Mouse (Mus musculus) cortical plate, adult 2 months (tissue): ENCODE results near the gene Nisch. TPM values are rescaled to one million over a fixed set of nuclear protein-coding genes. Genes with fewer than 3 reads are reported as not detected.

Experiments used
- H3K27ac ChIP-seq: fragments of 200-500 bp; 2 replicates; pipeline ENCODE4 v1.5.1; 2012; ENCODE audit warnings: low read length, control low read depth, inconsistent platforms; ENCODE audit not compliant: insufficient read depth
- H3K4me1 ChIP-seq: fragments of 200-500 bp; 2 replicates; pipeline ENCODE4 v1.6.1; 2011; ENCODE audit warnings: low read length; ENCODE audit not compliant: control insufficient read depth, insufficient read depth
- H3K4me3 ChIP-seq: fragments of 200-500 bp; 2 replicates; pipeline ENCODE4 v1.5.1; 2011; ENCODE audit warnings: mild to moderate bottlenecking, low read length, control low read depth; ENCODE audit not compliant: insufficient read depth
- CTCF ChIP-seq: fragments of 200-500 bp; IDR thresholded peaks from 2 replicates; pipeline ENCODE4 v1.5.1; 2011; ENCODE audit warnings: mild to moderate bottlenecking, control low read depth, low read length; ENCODE audit not compliant: insufficient read depth; ENCODE audit errors: extremely low read depth
- POLR2A ChIP-seq: fragments of 200-500 bp; IDR thresholded peaks from 2 replicates; pipeline ENCODE4 v1.6.1; 2011; ENCODE audit warnings: mild to moderate bottlenecking, low read length, control low read depth; ENCODE audit not compliant: insufficient read depth; ENCODE audit errors: extremely low read depth
- polyA plus RNA-seq: library from polyadenylated mRNA; depleted of rRNA; stranded (reverse); fragments of >200 nt; gene quantifications from 2 replicates; pipeline ENCODE4 v1.2.3, GENCODE M21; 2012

Gene Nisch
- polyA plus RNA-seq, 1 experiment, result 293 TPM

- TF ChIP-seq POLR2A (no peak), CTCF (no peak)
These were observed 71.1 kb downstream of the Nisch start for GRCm38 (mm10) chr14:31145694-31146093.

GRCm38 (mm10) chr14:31141011-31141410 lies 75.7 kb downstream of the Nisch start:
- TF ChIP-seq CTCF (no peak), POLR2A (no peak)
- H3K4me3 ChIP-seq, result no peak overlapping the region
- no peak overlapping the region for H3K27ac ChIP-seq
- H3K4me1 ChIP-seq, result no peaks in the 10 kb centered on the region

More at GRCm38 (mm10) chr14:31145694-31146093, 71.1 kb downstream of the Nisch start:
- Histone ChIP-seq H3K4me1 (no peaks in the 10 kb centered on the region), H3K4me3 (no peak overlapping the region), H3K27ac (no peak overlapping the region)

DNA sequence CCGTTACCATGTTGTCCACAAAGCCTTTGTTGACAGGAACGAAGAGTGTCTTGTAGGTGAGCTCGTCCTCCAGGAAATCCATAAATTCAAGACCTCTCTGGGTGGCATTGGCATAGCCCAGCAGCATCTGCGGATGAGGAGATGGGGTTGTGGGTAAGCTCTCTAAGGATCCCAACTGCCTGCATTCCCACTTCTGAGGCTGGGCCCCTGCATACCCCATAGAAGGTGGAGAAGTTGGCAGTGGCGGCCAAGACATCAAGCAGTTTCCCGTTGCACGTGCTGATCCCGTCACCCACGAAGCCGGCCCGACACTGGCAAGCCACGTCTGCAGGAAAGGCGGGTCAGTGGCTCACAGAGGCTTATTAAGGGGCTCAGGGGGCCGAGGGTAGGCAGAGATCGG lies 76.6 kb downstream of the Nisch start:
- no peak overlapping the region for H3K27ac ChIP-seq
- no peak overlapping the region for H3K4me3 ChIP-seq
- H3K4me1 ChIP-seq, result no peaks in the 10 kb centered on the region
- TF ChIP-seq POLR2A, result no peak
- TF ChIP-seq CTCF, result no peak

DNA sequence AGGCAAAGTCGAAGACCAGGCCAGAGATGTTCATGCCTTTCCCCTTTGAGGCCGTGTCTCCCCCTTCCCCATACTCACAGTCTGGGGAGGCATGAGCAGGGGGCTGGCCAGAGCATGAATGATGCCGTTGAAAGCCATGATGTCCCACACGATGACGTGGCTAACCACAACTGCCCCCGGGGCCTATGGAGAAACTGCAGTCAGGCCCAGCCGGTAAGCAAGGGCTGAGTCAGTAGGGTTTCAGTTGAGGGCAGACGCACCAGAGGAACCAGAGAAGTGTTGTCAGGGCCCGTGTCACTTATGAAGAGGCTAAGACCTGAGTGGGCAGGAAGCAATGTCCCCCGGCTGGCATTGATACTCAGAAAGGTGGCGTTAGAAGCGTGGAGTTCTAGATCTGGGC lies 77.1 kb downstream of the Nisch start:
- no peaks in the 10 kb centered on the region for H3K4me1 ChIP-seq
- H3K4me3 ChIP-seq, result no peak overlapping the region
- no peak for TF ChIP-seq CTCF
- TF ChIP-seq POLR2A, result no peak
- no peak overlapping the region for H3K27ac ChIP-seq

DNA sequence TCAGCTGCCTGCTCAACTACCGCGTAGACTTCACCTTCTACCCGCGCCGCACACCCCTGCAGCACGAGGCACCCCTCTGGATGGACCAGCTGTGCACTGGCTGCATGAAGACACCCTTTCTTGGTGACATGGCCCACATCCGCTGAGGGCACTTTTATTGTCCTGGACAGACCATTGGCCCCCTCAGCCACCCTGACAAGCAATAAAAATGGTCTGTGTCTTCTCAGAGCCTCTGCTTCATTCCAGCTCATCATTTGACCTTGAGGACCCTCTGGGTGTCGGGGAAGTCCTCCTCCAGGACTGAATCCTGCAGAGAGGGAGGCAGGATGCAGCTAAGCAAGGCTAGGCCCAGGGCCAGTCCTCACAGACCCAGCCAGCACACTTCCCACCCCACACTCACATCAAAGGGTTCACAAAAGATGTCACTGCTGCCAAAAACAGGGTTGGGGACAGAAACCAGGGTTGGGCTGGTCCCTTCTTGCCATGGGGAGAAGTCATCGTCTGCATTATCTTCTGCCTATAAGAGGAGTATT lies 77.8 kb downstream of the Nisch start:
- Histone ChIP-seq H3K27ac (no peak overlapping the region), H3K4me1 (no peaks in the 10 kb centered on the region), H3K4me3 (no peak overlapping the region)
- TF ChIP-seq POLR2A (no peak), CTCF (no peak)

DNA sequence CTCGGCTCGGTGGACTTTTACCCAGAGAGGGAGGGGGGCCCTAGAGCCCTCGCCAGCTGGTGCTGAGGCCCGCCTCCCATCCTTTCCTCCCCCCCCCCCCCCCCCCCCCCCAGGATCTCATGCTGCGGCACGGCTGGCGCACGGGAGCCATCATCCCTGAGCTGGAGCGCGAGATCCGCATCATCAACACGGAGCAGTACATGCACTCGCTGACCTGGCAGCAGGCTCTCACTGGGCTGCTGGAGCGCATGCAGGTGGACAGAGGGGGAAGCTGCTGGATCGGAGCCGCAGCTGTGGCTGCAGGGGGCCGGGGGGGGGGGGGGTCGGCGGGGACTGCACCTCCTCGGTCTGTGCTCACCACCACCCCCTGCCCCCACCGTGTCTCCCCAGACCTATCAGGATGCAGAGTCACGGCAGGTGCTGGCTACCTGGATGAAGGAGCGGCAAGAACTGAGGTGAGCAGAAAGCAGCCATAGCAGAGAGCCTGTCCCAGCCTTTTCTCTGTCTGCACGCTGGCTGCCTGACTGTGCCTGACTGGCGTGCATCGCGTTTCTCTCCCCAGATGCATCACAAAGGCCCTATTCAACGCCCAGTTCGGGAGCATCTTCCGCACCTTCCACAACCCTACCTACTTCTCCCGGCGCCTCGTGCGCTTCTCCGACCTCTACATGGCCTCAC lies 78.4 kb downstream of the Nisch start:
- Histone ChIP-seq H3K27ac (no peak overlapping the region), H3K4me1 (no peaks in the 10 kb centered on the region), H3K4me3 (no peak overlapping the region)
- TF ChIP-seq CTCF, result no peak
- TF ChIP-seq POLR2A, result no peak

DNA sequence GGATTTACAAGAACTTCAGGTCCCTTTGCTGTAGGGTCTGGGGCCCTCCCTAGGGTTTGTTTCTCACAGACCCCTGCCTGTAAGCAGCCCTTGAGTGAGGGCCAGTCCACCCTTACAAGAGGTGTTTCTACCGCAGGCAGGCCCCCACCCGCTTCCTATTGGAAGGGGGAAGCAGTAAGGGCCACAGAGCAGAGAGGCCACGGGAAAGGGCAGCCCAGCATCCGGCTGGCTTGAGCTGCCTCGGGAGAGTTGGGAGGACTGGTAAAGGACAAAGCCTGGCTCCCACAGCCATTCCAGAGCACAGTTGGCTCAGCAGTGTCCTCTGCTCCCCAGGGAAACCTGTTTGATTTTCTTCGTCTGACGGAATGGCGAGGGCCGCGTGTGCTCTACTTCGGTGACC lies 79.0 kb downstream of the Nisch start:
- H3K27ac ChIP-seq, result no peak overlapping the region

DNA sequence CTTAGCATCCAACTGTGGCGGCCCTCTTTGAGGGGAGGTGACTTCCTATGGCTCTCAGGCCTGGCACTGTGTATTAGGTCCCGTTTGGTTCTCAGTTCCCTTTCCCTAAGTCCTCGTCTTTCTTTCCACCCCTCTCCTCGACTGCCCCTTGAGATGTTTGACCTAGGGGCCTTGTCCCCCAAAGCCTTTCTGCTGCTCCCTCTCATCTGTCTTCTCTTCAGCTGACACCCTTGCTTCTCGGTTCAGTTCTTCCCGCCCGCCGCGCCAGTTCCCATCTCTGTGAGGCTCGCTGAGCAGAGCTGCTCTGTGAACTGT lies 79.5 kb downstream of the Nisch start:
- no peak overlapping the region for H3K27ac ChIP-seq
- H3K4me3 ChIP-seq, result no peak overlapping the region
- TF ChIP-seq CTCF (no peak), POLR2A (no peak)
- peaks cover 2% of the 10 kb centered on the region; the same call in 1 of the 2 replicates for H3K4me1 ChIP-seq

More for the DNA sequence above, 79.0 kb downstream of the Nisch start:
- H3K4me3 ChIP-seq, result no peak overlapping the region
- H3K4me1 ChIP-seq, result peaks cover 2% of the 10 kb centered on the region; the same call in 1 of the 2 replicates
- TF ChIP-seq CTCF, result no peak
- no peak for TF ChIP-seq POLR2A

DNA sequence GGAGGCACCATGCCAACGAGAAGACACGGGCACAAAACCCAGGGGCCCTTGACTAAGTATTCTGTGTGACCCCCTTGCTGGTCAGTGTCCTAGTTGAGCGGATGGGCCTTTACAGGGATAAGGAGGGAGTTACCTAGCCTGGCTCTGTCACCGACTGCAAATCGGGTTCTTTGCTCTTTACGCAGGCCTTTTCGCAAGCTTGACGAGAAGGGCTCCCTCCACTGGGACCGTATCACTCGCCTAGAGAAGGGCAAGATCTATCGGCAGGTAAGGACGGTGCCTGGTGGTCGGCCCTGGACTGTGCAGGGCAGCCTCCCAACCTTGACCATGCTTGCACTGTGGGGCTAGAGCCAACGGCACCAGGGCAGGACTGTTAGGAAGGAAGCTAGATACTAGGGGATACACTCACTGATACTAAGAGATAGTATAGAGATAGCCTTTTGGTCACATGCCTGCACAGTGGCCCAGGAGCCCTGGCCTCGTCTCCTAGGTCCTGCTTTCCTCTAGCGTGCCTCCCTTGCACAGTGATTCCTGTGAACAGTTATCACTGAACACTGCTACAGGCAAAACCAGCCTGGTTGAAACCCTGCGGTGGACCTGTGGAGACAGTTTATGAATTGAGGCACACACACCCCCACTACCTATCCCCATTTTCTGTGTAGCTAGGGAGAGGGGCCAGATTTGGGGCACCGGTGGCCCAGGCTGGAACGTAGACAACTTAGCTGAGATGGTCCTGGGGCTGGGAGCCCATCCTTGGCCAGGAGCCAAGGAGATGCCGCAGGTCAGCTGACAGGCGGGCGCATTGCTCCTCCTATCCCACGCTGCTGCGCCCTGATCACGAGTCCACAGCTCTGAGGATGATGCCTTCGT lies 80.1 kb downstream of the Nisch start:
- Histone ChIP-seq H3K27ac (no peak overlapping the region), H3K4me1 (peaks cover 2% of the 10 kb centered on the region; the same call in 1 of the 2 replicates), H3K4me3 (no peak overlapping the region)
- TF ChIP-seq CTCF, result no peak
- TF ChIP-seq POLR2A, result no peak
